Mouse (Mus musculus) C2C12 (cell line): ENCODE data around the gene Ocel1. TPM values are rescaled to one million over a fixed set of nuclear protein-coding genes. Genes with fewer than 3 reads are reported as not detected.

ENCODE experiments used
- H3K27me3 ChIP-seq: one replicate; pipeline ENCODE4 v1.6.1; 2011; ENCODE audit not compliant: control insufficient read depth, insufficient read depth, insufficient read length
- H3K36me3 ChIP-seq: one replicate; pipeline ENCODE4 v1.6.1; 2011; ENCODE audit not compliant: control insufficient read depth, insufficient read depth
- H3K4me3 ChIP-seq: one replicate; pipeline ENCODE4 v1.5.1; 2011; ENCODE audit warnings: mild to moderate bottlenecking, control low read depth; ENCODE audit not compliant: poor library complexity, insufficient read depth, severe bottlenecking
- H3K79me2 ChIP-seq: one replicate; pipeline ENCODE4 v1.6.1; 2011; ENCODE audit not compliant: control insufficient read depth, insufficient read depth
- H3K79me3 ChIP-seq: one replicate; pipeline ENCODE4 v1.6.1; 2011; ENCODE audit warnings: low read depth, control low read depth
- H3ac ChIP-seq: one replicate; pipeline ENCODE3; 2011; ENCODE audit warnings: low read depth; ENCODE audit not compliant: control insufficient read depth, insufficient read length
- CEBPB ChIP-seq: IDR thresholded peaks from one replicate; pipeline ENCODE4 v1.6.1; 2011; ENCODE audit warnings: low read depth, mild to moderate bottlenecking, control low read depth, moderate library complexity
- CTCF ChIP-seq: IDR thresholded peaks from one replicate; pipeline ENCODE4 v1.5.1; 2011; ENCODE audit not compliant: control insufficient read depth, insufficient read depth, insufficient read length
- FOSL1 ChIP-seq: IDR thresholded peaks from one replicate; pipeline ENCODE4 v1.8.0; 2011; ENCODE audit warnings: mild to moderate bottlenecking, low read length; ENCODE audit not compliant: poor library complexity, insufficient read depth, severe bottlenecking
- MAX ChIP-seq: IDR thresholded peaks from one replicate; pipeline ENCODE4 v1.6.1; 2011; ENCODE audit warnings: mild to moderate bottlenecking, control low read depth
- MYOD1 ChIP-seq: IDR thresholded peaks from one replicate; pipeline ENCODE4 v1.6.1; 2011; ENCODE audit warnings: low read depth; ENCODE audit not compliant: control insufficient read depth, insufficient read length
- MYOG ChIP-seq: IDR thresholded peaks from one replicate; pipeline ENCODE4 v1.6.1; 2011; ENCODE audit not compliant: control insufficient read depth, insufficient read length; ENCODE audit errors: extremely low read depth
- USF1 ChIP-seq: IDR thresholded peaks from one replicate; pipeline ENCODE4 v1.6.1; 2011; ENCODE audit warnings: low read depth, mild to moderate bottlenecking, control low read depth, moderate library complexity
- polyA plus RNA-seq: library from polyadenylated mRNA; unstranded; fragments of >200 nt; fragmentation: generic; extraction: Trizol; gene quantifications from one replicate; pipeline ENCODE4 v1.2.1, GENCODE M21; 2012; ENCODE audit warnings: missing spikeins

Ocel1 gene
- polyA plus RNA-seq, 1 experiment, result 11.2 TPM

- Histone ChIP-seq H3K36me3 (peaks cover 74% of the 10 kb centered on the region), H3K79me2 (no peaks in the 10 kb centered on the region), H3K4me3 (no peak overlapping the region), H3ac (no peak overlapping the region), H3K27me3 (no peaks in the 10 kb centered on the region), H3K79me3 (no peaks in the 10 kb centered on the region)
- peak; percentile 64 for TF ChIP-seq MAX
- TF ChIP-seq FOSL1, result no peak
- TF ChIP-seq MYOD1, result peak; percentile 93
- peak; percentile 9 for TF ChIP-seq CEBPB
These were observed 20.0 kb upstream of the Ocel1 start for GRCm38 (mm10) chr8:71351117-71351516.

DNA sequence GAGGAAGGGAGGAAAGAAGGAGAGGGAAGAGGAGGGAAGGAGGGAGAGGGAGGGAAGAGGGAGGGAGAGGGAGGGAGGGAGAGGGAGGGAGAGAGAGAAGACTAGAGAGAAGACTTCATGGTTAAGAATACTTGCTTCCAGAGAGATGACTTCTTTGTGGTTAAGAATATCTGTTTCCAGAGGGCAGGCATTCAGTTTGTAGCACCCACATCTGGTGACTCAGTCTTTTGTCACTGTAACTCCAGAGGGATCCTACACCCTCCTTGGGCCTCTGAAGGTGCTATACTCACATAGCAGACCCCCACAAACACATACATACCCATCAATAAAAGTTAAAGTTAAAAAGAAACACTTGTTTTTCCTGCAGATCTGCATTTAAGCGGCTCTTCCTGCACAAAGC, 19.6 kb upstream of the Ocel1 start:
- no peaks in the 10 kb centered on the region for H3K79me2 ChIP-seq
- H3K79me3 ChIP-seq, result no peaks in the 10 kb centered on the region
- H3K36me3 ChIP-seq, result peaks cover 74% of the 10 kb centered on the region
- TF ChIP-seq MAX (no peak), FOSL1 (peak; percentile 75)
- no peak overlapping the region for H3K4me3 ChIP-seq
- H3K27me3 ChIP-seq, result no peaks in the 10 kb centered on the region
- H3ac ChIP-seq, result no peak overlapping the region

- peaks cover 46% of the 10 kb centered on the region for H3K36me3 ChIP-seq
- H3K27me3 ChIP-seq, result no peaks in the 10 kb centered on the region
- no peaks in the 10 kb centered on the region for H3K79me3 ChIP-seq
- no peak overlapping the region for H3K4me3 ChIP-seq
- no peak for TF ChIP-seq CEBPB
- TF ChIP-seq USF1, result no peak
- no peak for TF ChIP-seq CTCF
- H3K79me2 ChIP-seq, result no peaks in the 10 kb centered on the region
- H3ac ChIP-seq, result no peak overlapping the region
These were observed 13.1 kb upstream of the Ocel1 start for GRCm38 (mm10) chr8:71358026-71358425.

- peak within 1 kb of the TSS; percentile 41 for H3K4me3 ChIP-seq
- TF ChIP-seq CTCF, result no peak
- peak; percentile 78 for TF ChIP-seq MAX
- TF ChIP-seq MYOG, result no peak
- H3K36me3 ChIP-seq, result peaks cover 17% of the 10 kb centered on the region
- no peaks in the 10 kb centered on the region for H3K79me3 ChIP-seq
- H3K79me2 ChIP-seq, result peaks cover 16% of the 10 kb centered on the region
- peak within 1 kb of the TSS; percentile 90 for H3ac ChIP-seq
- H3K27me3 ChIP-seq, result no peaks in the 10 kb centered on the region
These were observed 4.1 kb upstream of the Ocel1 start, which contains the start of gene Use1 for GRCm38 (mm10) chr8:71366771-71367528. Gene Use1, plus strand, starts transcription at chr8:71366848.

DNA sequence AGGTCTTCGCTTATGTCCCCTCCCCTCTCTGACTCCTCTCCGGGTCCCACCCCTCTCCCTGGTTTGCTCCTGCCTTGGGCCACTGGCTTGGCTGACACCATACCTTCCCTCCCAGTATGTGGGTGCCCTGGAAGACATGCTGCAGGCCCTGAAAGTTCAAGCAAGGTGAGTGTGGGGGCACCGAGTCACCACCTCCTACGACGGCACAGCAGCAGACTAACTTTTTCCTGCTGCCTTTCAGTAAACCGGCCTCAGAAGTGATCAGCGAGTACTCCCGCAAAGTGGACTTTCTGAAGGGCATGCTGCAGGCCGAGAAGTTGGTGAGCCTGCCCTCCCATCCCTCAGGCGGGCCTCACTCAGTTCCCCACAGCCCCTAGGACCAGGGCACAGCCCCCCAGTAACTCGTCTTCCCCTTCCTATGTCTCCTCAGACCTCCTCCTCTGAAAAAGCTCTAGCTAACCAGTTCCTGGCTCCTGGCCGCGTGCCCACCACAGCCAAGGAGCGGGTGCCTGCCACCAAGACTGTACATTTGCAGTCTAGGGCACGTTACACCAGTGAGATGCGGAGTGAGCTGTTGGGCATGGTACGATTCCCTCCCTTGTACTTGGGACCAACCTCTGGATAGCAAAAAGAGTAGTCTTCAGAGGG, 3.4 kb upstream of the Ocel1 start:
- H3K36me3 ChIP-seq, result peaks cover 17% of the 10 kb centered on the region
- H3K27me3 ChIP-seq, result no peaks in the 10 kb centered on the region
- H3K4me3 ChIP-seq, result peak overlapping the region; percentile 41
- peak overlapping the region; percentile 70 for H3ac ChIP-seq
- peaks cover 16% of the 10 kb centered on the region for H3K79me2 ChIP-seq
- no peaks in the 10 kb centered on the region for H3K79me3 ChIP-seq
- TF ChIP-seq MAX (no peak), MYOG (no peak), CTCF (no peak), USF1 (no peak), CEBPB (no peak), FOSL1 (no peak), MYOD1 (no peak)

- Histone ChIP-seq H3ac (no peak overlapping the region), H3K79me3 (no peaks in the 10 kb centered on the region), H3K4me3 (no peak overlapping the region), H3K36me3 (peaks cover 19% of the 10 kb centered on the region), H3K79me2 (peaks cover 16% of the 10 kb centered on the region), H3K27me3 (no peaks in the 10 kb centered on the region)
- TF ChIP-seq MYOD1 (no peak), CTCF (no peak), FOSL1 (no peak), MAX (no peak), USF1 (no peak), CEBPB (no peak)
These were observed 2.7 kb upstream of the Ocel1 start for GRCm38 (mm10) chr8:71368366-71368765.
